Mouse (Mus musculus) natural killer cell, adult 2 months (primary cell): ENCODE results near the gene Gm10271.

ENCODE experiments used
- DNase-seq, 2 experiments: peaks; one replicate each; pipeline ENCODE4 v3.0.0; 2022; ENCODE audit warnings: low spot score in 2 of 2

Gm10271 gene

DNA sequence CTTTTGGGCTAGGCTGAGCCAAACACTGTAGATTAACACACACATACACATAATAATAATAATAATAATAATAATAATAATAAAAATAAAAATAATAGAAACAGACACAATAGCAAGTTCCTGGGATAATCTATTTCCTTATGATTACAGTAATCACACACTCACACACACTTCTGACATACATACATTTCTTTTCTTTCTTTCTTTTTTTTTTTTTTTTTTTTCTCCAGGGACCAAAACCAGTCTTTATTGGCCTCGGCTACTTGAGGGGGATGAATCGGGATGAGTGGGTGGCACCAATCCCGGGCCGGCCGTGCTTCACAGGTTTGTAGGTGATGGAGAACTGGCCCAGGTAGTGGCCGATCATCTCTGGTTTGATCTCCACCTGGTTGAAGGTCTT lies at the start of gene Gm10271:
TSS of gene Gm10271 (minus strand) at position 101 of the 400 bp plus-strand sequence.
- DNase-seq, result no peak

DNA sequence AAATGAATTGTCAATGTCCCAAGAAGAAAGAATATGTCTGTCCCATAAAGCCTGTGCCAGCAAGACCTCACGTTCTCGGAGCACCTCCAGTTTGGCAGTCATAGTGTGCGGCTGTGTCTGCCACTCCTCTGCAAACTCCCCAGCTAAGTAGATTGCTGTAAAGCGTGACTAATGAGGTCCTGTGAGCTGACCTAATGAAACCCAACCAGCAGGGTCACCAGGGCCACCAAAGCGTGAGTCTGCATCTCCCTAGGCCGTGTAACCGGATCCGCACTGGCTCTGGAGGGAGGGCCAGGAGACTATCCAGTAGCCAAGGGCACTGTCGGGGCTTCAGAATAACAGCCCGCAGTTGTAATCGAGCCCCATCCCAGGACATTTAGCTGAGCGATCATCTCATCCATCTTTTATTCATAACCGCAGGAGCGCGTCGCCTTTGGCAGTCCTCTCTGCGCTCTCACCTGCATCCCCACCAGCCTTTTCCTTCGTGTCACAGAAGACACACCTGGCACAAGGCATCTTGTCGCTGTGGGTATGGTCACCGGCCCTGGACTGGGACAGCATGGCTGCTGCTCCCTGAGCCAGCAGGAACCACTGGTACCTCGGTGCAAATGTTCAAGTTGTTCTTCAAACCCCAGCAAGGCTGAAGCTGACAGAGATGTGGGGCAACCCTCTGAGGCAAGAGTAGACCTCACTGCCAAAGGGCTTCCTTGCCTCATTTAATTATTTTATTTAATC lies 48.8 kb upstream of the Gm10271 start:
- DNase-seq, result no peak

DNA sequence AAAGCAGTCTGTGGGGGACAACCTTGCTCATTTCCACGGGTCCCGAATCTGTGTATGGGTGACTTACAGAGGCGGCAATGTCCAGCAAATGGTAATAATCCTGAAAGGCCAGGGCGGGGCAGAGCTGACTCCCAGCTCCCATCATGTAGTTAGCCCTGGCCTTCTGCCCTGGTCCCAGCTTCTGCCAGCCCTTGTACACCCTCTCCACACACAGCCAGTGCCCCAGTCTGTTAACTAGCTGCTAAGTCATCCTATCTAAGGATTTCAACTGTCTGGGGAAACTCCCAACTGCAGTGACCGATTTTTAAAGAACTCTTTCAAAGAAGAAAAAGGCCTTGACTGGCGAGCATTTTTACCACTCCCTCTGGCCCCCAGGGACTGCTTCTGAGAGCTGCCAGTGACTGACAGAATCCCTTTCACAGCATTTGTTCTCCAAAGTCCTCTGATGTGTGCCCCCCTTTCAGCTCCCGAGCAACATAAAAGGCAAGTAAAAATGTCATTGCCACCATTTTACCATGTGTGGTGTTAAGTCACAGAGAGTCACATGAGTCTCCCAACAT lies 46.0 kb upstream of the Gm10271 start:
- no peak for DNase-seq

DNA sequence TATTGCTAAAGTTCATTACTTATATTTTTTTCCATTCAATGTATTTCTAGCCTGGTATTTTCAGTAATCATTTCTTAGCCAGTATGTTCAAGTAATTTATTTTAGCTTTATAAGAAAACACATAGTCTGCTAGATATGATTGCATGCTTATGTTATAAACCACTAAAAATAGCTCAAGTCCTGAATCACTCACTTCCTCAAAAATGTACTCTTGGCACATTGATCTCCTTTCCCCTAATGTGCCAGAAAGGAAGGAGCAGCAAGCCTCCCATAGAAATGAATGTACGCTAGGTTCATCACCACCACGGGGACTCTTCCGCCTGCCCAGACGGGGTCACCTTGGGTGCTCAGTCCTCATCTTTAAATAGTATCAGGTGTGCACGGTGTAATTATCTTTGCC lies 42.2 kb upstream of the Gm10271 start:
- DNase-seq, result no peak

DNA sequence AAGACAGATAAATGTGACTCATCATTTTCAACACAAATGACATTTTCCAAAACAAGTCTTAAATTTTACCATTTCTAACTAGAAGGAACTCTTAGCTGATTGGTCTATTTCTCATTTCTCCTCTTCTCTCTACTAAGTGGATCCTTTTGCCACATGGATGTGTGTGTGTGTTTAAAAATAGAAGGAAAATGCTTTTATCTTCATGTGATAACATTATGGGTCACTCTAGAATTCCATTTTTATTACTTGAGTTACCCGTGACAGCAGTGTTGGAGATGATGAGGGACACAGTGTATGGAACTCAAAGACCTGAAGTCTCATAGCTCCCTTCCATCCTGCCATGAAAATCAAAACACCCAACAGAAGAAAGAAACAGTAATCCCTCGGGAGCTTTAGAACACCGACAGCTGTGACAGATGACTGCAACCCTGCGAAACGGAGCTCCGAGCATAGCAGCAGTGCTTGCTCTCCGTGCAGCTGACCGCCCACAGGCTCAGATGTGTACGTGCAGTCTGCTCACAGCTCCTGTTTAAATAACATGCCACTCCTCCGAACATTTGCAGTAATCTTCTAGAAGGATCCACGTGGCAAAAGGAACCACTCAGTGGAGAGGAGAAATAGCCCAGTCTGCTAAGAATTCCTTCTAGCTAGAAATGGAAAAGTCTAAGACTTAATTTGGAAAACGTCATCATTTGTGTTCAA lies 41.4 kb upstream of the Gm10271 start:
- no peak for DNase-seq

DNA sequence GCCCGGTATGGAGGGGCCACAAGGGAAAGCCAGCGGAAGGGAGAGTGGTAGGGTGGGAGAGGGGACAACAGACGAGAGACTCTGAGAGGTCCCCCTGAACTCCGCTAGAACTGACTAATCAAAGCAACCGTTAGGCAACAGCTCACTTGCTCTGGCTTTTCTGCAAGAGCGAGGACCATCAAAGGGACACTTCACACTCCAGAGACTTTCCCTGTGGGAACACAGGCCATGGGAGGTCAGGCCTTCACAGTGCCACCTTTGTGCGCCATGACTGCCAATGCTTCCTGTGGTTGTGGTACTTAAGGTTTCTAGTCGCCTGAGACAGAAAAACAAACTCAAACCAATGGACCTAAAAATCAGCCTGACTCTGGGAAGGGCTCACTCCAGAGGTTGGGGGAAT lies 38.6 kb upstream of the Gm10271 start:
- no peak for DNase-seq

DNA sequence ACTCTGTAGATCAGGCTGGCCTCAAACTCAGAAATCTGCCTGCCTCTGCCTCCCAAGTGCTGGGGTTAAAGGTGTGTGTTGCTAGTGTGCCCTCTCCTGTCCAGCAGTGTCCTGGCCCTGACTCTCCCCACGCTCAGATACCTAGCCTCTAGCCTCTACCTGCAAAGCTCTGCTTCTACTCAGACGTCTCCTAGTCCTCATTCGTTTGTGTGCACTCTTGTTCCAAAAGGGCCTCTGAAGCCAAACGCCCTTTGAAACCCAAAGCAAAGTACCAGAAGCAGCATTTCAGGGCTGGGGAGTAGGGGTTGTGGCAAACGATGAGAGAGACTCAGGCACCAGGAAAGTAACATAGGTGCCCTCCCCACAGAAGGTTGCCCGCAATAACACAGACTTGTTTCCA lies 37.3 kb upstream of the Gm10271 start:
- DNase-seq, result no peak

DNA sequence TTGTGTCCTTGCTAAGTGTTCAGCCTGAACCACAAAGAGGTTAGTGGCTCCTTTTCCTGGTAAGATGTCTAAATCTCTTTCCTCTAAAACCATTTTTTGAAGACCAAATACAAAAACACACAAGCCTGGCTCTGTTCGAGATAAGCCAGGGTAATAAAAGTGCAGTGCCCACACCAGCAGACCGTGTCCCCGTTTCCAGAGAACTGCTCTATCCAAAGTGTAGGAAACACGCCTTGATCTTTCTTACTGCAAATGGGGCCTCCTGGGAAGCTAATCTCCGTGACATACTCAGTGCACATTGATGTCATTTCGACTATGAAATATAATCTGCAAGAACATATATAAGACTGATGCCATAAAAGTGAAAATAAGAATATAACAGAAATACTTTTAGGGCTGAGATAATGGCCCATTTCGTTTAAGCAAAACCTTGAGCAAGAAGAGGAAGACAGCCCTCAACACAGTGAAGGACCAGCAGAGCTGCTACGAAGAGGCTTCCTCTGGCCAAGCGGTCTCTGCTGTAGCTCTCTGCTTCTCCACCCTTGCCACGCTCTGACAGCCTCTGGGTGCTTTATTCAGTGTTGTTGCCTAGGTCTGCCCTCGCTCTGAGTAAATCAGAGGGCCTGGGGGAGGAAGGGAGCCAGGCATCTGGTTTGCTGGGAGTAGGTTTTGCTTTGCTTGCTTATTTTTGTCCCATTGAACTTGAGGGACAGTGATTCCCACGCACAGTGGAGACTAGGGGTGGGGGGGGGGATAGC lies 33.5 kb upstream of the Gm10271 start:
- no peak for DNase-seq

DNA sequence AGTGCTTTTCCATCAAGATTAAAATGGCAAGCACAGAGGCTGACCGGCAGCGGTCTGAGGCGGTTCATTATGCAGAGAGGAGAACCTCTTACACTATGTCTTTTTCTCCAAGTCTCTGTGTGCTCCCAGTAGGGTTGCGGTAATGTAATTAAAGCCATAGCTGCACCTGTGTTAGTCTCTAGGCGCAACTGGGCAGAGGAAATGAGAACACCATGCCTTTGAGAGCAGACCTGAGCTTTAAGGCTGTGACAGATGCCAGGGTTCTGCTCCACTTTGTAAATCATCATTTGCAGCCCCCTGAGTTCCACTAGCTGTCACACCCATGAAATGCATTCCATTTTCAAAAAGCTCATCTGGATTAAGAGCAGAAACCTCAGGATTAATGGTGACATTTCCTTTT lies 32.3 kb upstream of the Gm10271 start:
- no peak for DNase-seq

DNA sequence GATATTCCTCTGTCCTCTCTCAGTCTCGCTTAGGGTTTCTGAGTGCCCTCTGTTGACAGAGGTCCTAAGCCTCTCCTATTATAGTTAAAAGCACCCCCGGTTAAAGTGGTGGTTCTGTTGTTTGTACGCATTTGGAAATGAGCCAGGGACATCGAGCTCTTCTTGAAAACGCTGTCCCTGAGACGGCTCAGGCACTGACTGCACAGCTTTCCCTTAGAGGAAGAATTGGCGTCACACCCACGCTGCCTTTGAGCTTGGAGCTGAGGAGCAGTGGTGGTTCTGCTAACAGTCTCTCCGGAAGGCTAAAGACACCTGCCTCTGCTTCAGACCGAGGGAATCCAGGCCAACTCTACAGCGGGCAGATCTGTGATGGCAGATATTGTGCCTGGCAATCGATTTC lies 28.6 kb upstream of the Gm10271 start:
- DNase-seq, result no peak

DNA sequence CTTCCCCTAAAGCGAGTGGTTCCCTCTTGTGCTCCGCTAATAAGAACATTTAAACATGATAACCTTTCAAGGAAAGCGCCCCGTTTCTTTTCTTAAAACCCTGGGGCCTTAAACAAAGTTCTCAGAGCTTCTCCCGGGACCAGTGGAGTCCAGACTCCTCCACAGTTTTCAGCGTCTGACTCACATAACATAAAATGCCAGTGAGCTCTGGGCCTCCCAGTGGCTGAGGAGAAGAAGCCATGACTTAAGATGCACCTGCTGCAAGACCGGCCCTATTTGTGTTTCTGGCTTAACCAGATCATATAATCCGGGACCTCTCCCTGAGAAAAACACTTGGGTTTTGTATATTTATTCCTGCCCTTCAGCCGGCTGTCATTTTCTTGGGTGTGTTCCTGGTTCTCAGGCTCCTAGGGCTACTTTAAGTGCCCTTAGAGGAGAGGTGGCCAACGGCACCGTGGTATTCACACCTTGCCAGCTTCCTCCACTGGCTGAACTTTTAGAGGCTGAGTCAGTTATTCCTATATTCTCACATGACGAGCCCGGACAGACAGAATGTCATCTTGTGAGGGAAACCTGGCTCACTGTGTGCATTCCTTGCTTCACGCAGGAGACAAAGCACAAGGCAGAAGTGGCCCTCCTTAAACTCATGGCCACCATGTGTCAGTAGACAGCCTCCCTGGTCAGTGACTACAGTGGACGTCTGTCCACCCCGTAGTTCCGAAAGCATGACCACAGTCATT lies 26.5 kb upstream of the Gm10271 start:
- DNase-seq, result no peak

DNA sequence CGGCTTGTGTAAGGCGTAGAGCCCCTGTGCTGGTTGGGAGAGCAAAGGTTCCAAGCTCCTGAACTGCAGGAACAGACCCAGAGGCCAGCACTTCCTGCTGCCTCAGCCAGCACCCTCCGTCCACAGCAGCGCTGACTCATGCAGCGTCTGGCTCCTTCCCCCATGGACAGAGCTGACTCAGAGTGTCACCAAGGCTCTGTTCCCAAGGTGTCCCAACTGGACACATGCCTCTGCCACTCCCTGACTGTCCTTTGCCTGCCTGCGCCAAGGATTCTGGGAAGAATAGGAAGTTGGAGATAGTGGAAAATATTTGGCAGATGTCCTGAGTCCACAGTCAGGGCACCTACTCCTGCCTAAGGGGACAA lies 23.8 kb upstream of the Gm10271 start:
- DNase-seq, result no peak

DNA sequence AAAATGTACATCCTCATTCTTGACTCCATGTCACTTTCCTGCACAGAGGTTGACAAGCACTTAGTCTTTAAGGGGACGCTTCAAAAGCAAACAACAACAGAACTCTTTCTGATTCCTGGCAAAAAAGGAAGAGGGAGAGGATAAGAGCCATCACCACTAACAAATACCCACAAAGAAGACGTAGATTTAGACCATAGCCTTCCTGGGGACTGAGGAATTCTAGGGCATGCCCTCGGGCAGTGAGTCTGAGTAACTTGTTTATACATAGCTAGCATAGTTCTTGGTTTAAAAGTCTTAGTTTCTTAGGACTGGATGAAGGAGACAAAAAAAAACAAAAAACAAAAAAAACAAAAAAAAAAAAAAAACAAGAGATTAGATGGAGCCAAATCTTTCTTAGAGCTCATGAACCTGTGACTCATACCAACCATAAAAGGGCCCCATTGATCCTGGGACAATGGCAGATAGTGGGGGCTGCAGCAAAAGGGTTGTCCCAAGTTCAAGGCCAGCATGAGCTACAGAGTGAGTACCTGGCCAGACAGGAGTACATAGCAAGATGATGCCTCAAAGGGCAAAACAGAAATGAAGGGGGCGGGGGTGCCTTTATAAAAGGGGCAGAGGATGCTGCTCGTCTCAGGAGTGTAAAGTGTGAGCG lies 23.3 kb upstream of the Gm10271 start:
- DNase-seq, result no peak

DNA sequence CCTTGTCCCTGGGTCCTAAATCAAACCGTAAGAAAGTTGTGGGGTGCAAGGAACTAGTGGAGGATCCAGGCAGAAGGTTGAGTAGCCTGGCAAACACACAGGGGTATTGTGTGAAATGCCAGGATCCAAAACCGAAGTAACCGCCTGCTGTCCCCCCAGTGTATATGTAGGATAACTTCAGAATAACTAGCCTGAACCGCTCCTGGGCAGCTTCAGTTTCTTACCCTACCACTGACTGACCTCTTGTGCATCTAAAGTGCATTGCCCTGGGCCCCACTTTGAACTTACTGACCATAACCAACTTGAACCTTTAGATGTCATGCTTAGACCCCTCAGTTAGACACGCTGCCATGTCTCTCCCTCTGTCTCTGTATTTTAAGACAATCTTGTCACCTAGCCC lies 22.8 kb upstream of the Gm10271 start:
- no peak for DNase-seq

DNA sequence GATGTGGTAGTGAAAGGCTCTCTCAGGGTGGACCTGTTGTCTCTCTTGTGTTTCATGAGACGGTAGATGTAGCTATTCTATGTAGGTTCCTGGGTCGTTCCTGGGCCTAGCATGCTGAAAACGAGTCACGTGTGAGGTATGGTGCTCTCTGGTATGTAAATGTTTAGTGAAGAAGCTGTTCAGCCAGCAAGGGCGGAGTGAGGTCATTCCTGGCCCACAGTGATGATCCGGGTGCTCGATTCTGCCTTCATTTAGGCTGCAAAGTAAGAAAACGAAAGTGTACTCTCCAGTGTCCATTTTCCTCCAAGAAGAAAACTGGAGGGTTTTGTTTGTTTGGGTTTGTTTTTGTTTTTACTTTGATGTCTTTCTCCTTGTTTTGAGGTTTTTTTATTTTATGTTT lies 21.6 kb upstream of the Gm10271 start:
- DNase-seq, result no peak

DNA sequence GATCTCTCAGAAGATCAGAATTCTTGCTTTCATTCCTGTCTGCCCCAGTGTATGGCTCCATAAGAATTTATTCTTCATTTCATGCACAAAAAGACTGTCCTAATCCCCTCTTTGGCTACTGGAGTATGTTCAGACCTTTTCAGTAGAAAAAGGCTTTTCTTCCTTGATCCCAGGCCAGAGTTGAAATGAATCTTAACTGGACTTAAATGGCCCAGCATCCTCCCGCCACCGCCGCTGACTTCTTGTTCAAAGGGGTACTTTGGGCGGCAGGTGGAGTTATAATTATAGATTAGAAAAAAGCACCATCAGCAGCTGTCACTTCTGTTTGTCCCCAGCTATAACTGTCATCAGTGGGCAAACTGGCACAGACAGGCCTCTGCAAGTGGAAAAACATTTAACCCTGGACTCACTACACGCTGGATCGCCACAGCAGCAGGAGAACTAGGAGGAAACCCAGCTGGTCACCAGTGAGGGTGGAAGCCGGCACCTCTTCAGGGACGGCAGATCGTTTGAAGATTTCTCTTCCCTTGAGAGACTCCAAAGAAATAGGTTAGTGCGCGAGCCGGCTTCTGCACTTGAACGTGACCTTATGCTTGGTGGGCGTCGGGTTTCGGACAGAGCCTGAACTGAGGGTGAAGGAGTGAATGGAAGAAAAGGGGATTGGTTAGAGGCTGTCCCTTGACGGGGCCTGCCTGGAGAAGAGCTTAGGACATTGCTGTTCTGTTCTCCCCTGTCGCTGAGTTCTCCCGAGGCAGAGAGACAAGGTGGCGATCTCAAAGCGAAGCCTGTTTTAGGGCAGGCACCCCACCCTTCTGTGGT lies 14.1 kb upstream of the Gm10271 start, which contains the start of gene Best3:
TSS of gene Best3 (plus strand) at position 51 of the 819 bp plus-strand sequence.
- no peak for DNase-seq

DNA sequence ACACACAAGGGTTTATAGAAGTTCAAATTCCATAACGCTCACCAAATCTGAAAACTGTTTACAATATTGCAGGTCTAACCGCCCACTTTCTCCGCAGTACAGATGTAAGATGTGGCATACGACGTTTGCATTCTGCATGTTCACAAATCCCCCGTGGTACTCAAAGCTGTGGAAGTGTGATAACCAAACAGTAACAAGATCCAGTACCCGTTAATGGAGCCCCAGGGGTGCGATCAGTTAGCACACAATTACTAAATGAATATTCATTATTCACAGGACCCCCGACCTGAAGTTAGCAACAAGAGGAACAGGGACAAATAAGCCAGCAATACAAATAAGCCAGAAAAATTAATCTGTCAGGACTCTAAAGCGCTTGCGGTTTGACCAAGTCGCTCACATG lies 12.4 kb upstream of the Gm10271 start:
- DNase-seq, result no peak

DNA sequence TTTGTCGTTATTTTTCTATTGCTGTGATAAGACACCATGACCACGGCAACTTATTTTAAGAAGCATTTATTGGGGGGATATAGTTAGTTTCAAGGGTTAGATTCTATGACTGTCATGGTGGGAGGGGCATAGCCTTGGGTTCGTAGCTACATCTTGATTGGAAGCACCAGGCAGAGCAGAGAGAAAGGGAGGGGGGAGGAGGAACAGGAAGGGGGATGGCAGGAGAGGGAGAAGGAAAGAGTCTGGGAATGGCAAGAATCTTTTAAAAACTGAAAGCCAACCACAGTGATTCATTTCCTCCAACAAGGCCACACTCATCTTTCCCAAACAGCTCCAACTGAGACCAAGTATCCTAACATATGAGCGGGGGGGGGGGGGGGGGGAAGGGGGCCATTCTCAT lies 10.1 kb upstream of the Gm10271 start:
- DNase-seq, result no peak

DNA sequence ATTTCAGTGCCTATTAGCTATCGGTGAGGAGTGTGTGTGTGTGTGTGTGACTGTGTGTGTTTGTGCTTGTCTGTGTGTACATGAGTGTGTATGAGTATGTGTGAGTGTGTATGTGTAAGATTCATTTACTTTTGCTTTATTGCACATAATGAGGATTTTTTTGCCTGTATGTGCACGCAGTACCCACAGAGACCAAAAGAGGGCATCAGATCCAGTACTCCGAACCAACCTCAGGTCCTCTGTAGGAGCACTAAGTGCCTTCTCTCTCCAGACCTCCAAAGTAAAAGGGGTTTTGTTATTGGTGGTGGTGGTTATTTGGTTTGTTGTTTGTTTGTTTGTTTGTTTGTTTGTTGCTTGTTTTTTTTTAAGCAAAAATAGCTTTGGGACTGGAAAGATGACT lies 8.5 kb upstream of the Gm10271 start:
- peak in 1 of 2 experiments; percentile 9 for DNase-seq

DNA sequence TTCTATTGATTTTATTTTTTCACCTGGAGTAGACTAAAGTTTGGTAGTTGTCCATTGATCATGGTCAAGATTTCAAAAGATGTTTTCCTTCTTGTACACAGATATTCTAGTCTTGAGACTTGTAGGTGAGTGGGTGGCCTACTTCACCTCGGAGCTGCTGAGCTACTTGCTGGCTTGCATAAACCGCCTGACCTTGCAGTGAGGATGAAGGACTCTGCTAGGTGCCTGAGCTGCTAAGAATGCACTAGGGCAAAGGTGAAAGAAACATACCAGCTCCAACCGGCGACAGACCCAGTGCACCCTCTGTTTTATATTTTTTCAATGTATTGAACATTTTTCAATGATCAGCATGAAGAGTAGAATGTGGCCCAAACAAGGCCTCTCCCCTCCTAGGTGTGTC lies 7.9 kb upstream of the Gm10271 start:
- no peak for DNase-seq
